Mouse (Mus musculus) kidney, adult 2 months (tissue): ENCODE results near the gene Prpf8. TPM values are rescaled to one million over a fixed set of nuclear protein-coding genes. Genes with fewer than 3 reads are reported as not detected.

Experiments
- DNase-seq: peaks from one replicate; pipeline ENCODE4 v3.0.0; 2021
- H3K27ac ChIP-seq: fragments of 200-500 bp; 2 replicates; pipeline ENCODE4 v1.5.1; 2012; ENCODE audit warnings: low read depth, low read length, control low read depth, inconsistent platforms; ENCODE audit not compliant: insufficient read depth
- H3K27me3 ChIP-seq: fragments of 200-500 bp; replicated peaks from 2 replicates; pipeline ENCODE4 v1.6.1; 2012; ENCODE audit warnings: mild to moderate bottlenecking, moderate library complexity, low read length, inconsistent platforms; ENCODE audit not compliant: control insufficient read depth, insufficient read depth
- H3K36me3 ChIP-seq: fragments of 200-500 bp; 2 replicates; pipeline ENCODE4 v1.6.1; 2012; ENCODE audit warnings: mild to moderate bottlenecking, moderate library complexity, low read length, inconsistent platforms; ENCODE audit not compliant: control insufficient read depth, insufficient read depth
- H3K4me1 ChIP-seq: fragments of 200-500 bp; 2 replicates; pipeline ENCODE4 v1.6.1; 2011; ENCODE audit warnings: low read length; ENCODE audit not compliant: control insufficient read depth, insufficient read depth
- H3K4me3 ChIP-seq: fragments of 200-500 bp; 2 replicates; pipeline ENCODE4 v1.5.1; 2011; ENCODE audit warnings: mild to moderate bottlenecking, low read depth, low read length, control low read depth; ENCODE audit not compliant: insufficient read depth
- CTCF ChIP-seq: fragments of 200-500 bp; conservative IDR thresholded peaks from 2 replicates; pipeline ENCODE4 v1.5.1; 2011; ENCODE audit warnings: low read depth, mild to moderate bottlenecking, control low read depth, low read length, moderate library complexity, mixed read lengths; ENCODE audit not compliant: insufficient read depth, insufficient read length
- POLR2A ChIP-seq: fragments of 200-500 bp; IDR thresholded peaks from one replicate; pipeline ENCODE4 v1.6.1; 2011; ENCODE audit warnings: low read depth, low read length, control low read depth
- WGBS: fragments of 180-500 bp; shearing (Covaris S2); methylation state at CpG from one replicate; pipeline ENCODE4 v1.1.7; 2018; 5-methylcytosine and 5-hydroxymethylcytosine counted together
- polyA plus RNA-seq: library from polyadenylated mRNA; depleted of rRNA; stranded (reverse); fragments of >200 nt; gene quantifications from 2 replicates; pipeline ENCODE4 v1.2.3, GENCODE M21; 2012

Prpf8 gene
- polyA plus RNA-seq, 1 experiment, result 88.0 TPM

DNA sequence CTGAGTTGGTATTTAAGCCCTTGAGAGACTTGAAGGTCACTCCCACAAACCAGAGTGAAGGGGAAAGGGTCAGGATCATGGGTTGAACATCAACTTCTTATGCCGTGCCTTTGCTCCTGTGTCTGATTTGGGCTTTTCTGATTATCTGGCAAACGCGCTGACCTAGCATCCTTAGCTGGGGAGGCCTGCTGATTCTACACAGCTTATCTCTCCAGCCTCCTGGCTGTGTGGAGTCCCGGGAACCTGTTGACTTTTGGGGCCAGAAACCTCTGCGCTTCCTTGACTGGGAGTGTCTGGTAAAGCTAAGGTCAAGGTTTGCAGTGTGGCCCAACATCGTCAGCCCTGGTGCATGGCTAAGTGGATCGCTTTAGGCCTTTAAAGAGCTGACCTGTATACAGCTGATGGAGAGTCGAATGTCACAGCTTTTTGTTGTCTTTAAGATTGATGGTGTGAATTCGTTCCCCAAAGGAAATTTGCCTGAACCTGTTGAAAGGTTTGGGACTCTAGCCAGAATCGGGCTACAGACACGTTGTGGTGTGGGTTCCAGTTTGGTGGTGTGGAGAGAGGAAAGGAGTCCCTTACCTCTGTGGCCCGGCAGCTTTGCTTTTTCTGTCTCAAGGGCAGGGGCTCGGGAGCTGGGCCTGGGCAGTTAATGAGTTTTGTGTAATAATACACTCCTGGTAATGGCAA lies 48.6 kb downstream of the Prpf8 start:
- no peaks in the 10 kb centered on the region for H3K36me3 ChIP-seq
- WGBS, result 31% methylated on average over 13 of the region's 13 CpGs
- peak; percentile 86 for DNase-seq
- H3K4me1 ChIP-seq, result peaks cover 11% of the 10 kb centered on the region
- TF ChIP-seq CTCF (no peak), POLR2A (no peak)
- H3K27me3 ChIP-seq, result no peaks in the 10 kb centered on the region
- H3K4me3 ChIP-seq, result peak overlapping the region; percentile 12
- peak overlapping the region; percentile 91 for H3K27ac ChIP-seq

- Histone ChIP-seq H3K27ac (peak overlapping the region; percentile 27), H3K27me3 (no peaks in the 10 kb centered on the region), H3K4me3 (no peak overlapping the region), H3K4me1 (peaks cover 21% of the 10 kb centered on the region), H3K36me3 (no peaks in the 10 kb centered on the region)
- no peak for TF ChIP-seq POLR2A
- no peak for TF ChIP-seq CTCF
- WGBS, result 82% methylated on average over 12 of the region's 12 CpGs
- no peak for DNase-seq
Measured at GRCm38 (mm10) chr11:75536255-75537024, 49.8 kb downstream of the Prpf8 start.

DNA sequence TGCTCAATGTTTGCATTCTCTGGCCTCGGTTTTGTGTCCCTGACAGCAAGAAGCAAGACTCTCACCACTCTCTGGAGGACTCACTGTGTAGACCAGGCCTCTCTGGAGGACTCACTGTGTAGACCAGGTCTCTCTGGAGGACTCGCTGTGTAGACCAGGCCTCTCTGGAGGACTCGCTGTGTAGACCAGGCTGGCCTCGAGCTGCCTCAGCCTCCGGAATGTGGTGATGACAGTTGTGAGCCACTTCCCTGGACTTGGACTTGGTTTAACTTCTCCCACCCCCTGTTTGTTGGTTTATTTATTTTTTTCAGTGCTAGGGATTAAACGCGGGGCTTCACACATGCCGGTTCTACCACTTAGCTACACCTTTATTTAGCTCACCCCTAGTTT lies 50.4 kb downstream of the Prpf8 start:
- peaks cover 26% of the 10 kb centered on the region for H3K4me1 ChIP-seq
- no peak for DNase-seq
- 83% methylated on average over 8 of the region's 8 CpGs for WGBS
- peak overlapping the region; percentile 27; the same call in 1 of the 2 replicates for H3K27ac ChIP-seq
- H3K4me3 ChIP-seq, result no peak overlapping the region
- TF ChIP-seq CTCF (no peak), POLR2A (no peak)
- H3K27me3 ChIP-seq, result no peaks in the 10 kb centered on the region
- H3K36me3 ChIP-seq, result no peaks in the 10 kb centered on the region

DNA sequence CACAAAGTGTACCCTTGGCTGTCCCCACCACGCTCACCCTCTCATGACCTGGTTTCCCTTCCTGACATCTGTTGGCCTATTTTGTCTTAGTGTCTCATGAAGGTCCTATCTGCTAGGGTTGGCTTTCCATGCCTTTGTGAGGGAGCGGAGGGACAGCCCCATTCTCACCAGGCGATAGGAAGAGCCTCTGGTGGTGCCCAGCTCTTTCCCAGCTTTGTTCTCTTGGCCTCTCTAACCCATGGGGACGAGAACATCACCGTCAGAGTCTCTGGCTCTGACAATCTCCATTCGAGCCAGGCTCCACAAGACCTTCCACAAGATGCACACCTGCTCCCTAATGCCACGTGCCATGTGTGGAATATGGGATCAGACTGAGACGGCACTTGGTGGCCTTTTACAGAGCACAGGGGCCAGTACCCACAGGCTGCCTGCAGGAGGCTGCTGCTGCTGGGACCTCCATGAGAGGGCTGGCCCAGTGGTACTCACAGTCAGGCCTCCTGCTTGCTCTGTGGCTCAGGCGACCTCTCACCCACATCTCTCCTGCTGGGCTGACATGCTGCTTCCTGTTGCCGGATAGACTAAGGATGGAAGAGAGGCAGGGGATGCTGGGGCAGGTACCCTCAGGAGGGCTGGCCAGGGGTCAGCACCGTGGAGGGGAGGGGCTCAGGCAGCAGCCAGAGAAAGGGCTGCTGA lies 51.0 kb downstream of the Prpf8 start:
- DNase-seq, result no peak
- H3K36me3 ChIP-seq, result no peaks in the 10 kb centered on the region
- H3K27me3 ChIP-seq, result no peaks in the 10 kb centered on the region
- TF ChIP-seq CTCF (no peak), POLR2A (no peak)
- no peak overlapping the region for H3K4me3 ChIP-seq
- peaks cover 26% of the 10 kb centered on the region for H3K4me1 ChIP-seq
- 51% methylated on average over 11 of the region's 11 CpGs for WGBS
- peak overlapping the region; percentile 44 for H3K27ac ChIP-seq

DNA sequence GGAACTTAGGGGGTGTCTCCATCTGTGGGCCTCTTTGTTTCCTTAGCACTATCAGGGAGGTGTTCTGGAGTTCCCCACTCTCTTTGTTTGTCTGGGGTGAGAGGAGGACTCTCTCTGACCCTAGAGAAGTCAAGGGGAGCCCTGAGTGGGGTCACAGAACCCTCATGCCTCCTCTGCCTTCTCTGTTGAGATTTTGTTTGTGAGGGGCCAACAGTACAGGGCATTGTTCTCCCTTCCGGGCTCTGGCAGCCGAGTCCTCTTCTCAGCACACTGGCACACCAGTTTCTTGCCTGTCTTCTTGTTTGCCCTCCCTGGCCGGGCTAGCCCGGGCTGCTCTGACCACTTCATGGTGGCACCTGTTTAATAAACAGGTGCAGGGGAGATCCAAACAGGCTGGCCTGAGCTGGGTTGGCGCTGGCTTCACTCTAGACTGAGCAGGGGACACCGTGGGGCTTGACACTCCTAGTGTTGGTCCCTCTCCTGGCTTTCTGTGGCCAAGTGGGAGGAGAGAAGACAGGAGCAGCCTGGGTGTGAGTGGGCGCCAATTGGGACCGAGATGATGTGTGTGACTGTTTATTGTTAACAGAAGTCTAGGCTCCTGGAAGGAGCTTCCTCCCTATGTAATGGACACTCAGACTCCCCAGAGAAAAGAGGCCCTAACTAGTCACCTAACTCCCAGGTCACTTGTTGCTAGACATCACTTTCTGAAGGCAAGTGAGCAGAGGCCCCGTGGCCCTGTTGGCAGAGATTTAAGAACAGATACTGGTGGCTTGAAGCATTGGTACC lies 51.8 kb downstream of the Prpf8 start:
- H3K4me1 ChIP-seq, result peaks cover 23% of the 10 kb centered on the region
- WGBS, result 39% methylated on average over 9 of the region's 9 CpGs
- no peak overlapping the region for H3K4me3 ChIP-seq
- H3K27ac ChIP-seq, result peak overlapping the region; percentile 44
- no peak for DNase-seq
- H3K27me3 ChIP-seq, result no peaks in the 10 kb centered on the region
- no peaks in the 10 kb centered on the region; the same call in 1 of the 2 replicates for H3K36me3 ChIP-seq
- no peak for TF ChIP-seq CTCF

DNA sequence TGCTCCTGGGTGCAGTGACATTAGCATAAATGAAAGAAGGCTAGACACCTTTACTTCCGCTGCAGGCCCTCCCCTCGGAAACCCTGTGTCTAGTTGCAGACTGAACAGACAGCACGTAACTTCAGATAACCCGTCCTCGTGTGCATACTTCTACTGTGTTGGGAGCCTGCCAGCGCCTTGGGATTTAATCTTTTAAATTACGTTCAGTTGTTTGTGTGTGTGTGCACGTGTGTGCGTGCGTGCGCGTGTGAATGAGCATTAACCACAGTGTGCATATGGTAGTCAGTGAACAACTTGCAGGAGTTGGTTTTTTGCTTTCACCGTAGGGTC lies 52.3 kb downstream of the Prpf8 start:
- H3K36me3 ChIP-seq, result no peaks in the 10 kb centered on the region; the same call in 1 of the 2 replicates
- no peak for DNase-seq
- H3K27ac ChIP-seq, result 0 out of 2 replicates have a peak overlapping the region, but pooled peaks have one; percentile 44
- H3K4me3 ChIP-seq, result no peak overlapping the region
- TF ChIP-seq POLR2A (no peak), CTCF (no peak)
- peaks cover 23% of the 10 kb centered on the region for H3K4me1 ChIP-seq
- no peaks in the 10 kb centered on the region for H3K27me3 ChIP-seq
- 76% methylated on average over 13 of the region's 13 CpGs for WGBS

DNA sequence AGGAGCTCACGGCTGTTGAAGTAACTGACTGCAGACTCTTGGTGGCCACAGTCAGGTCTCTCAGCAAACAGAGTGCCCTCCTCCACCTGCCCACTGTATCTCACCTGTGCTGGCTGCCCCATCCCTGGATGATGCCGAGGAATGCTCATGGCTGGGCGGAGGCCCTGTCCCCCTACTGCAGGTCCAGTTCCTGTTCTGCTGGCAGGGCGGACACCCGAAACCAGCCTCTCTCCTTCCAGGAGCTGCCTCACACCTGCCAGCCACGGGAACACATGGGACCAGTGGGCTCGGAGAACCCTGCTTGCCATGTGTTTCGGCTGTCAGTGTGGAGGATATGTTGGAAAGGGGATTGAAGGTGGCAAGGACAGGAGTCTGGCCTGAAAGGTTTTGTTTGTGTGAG lies 53.6 kb downstream of the Prpf8 start:
- DNase-seq, result no peak
- WGBS, result 74% methylated on average over 8 of the region's 8 CpGs
- TF ChIP-seq CTCF (no peak), POLR2A (no peak)
- Histone ChIP-seq H3K4me1 (peaks cover 23% of the 10 kb centered on the region), H3K27me3 (no peaks in the 10 kb centered on the region), H3K4me3 (no peak overlapping the region), H3K27ac (peak overlapping the region; percentile 33), H3K36me3 (no peaks in the 10 kb centered on the region; the same call in 1 of the 2 replicates)
